Mouse (Mus musculus): Measurements from ENCODE around the gene Polr2g.
"Not testable (repeated sequence)": the region's sequence is repeated elsewhere in the genome, so short reads cannot be mapped to it uniquely, and the experiment has no call there.

Polr2g gene

DNA sequence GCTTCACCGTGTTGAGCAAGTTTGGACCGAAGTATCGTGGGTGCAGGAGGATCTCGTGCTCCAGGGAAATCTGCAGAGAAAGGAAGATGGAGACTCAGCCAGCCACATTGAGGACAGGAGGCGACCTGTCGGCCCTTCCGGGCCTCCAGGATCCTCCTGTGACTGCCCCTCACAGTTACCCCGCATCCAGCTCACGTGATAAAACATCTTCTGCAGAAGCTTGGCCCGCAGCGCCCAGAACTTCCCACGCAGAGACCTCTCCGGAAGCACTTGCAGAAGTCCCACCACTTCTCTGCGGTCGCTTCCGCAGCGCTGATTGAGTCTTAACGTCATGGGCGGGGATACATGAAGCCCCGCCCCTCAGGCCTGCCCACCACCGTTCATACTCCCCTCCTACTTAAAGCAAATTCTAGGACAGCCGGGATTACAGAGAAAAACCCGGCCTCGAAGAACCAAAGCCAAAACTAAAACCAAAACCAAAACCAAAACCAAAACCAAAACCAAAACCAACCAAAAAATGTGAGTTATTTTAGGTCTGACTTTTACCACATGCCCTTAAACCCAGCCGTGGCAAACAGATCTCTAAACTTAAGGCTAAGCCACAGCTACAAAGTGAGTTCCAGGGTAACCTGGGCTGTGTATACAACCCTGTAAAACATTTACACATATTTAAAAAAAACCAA lies at the start of gene Polr2g:
Gene Polr2g (minus strand): TSS at position 314 of the 683 bp plus-strand sequence.
- peak; percentile 79 for DNase-seq (ENCODE audit: low spot score)

DNA sequence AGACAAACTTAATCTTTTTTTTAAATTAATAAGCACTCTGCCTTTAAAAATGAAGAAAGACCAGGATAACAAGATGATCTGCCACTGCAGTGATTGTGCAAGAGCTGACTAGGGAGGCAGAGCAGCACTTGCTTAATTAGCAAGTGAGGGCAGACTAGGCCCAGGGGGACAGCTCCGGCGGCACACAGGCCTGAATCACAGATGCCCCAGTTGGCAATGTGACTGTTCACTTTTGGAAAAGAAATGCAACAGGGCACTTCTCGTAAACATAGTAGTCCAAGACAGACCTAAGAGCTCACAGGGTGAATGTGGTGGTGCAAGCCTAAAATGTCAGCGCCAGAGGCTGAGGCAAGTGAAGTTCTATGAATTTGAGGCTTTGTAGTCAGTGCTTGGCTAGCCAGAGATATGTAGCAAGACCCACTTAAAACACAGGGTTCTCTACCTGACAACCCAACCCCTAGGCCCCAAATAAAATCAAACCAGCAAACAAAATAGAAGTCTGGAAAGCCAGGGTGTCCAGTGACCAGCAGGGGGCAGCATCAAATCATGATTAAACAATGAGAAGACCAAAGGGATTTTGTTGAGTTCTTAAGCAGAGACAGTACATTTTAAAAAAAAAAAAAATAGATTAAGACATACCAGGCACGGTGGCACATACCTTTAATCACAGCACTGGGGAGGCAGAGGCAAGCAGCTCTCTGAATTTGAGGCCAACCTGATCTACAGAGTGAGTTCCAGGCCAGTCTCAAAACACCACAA lies 46.2 kb upstream of the Polr2g start:
- DNase-seq (ENCODE audit: low spot score): no peak

GRCm38 (mm10) chr19:8842961-8843360 lies 44.6 kb upstream of the Polr2g start:
- DNase-seq (ENCODE audit: low spot score): no peak

- DNase-seq (ENCODE audit: low spot score): no peak
Observed at GRCm38 (mm10) chr19:8841012-8841411, 42.6 kb upstream of the Polr2g start.

DNA sequence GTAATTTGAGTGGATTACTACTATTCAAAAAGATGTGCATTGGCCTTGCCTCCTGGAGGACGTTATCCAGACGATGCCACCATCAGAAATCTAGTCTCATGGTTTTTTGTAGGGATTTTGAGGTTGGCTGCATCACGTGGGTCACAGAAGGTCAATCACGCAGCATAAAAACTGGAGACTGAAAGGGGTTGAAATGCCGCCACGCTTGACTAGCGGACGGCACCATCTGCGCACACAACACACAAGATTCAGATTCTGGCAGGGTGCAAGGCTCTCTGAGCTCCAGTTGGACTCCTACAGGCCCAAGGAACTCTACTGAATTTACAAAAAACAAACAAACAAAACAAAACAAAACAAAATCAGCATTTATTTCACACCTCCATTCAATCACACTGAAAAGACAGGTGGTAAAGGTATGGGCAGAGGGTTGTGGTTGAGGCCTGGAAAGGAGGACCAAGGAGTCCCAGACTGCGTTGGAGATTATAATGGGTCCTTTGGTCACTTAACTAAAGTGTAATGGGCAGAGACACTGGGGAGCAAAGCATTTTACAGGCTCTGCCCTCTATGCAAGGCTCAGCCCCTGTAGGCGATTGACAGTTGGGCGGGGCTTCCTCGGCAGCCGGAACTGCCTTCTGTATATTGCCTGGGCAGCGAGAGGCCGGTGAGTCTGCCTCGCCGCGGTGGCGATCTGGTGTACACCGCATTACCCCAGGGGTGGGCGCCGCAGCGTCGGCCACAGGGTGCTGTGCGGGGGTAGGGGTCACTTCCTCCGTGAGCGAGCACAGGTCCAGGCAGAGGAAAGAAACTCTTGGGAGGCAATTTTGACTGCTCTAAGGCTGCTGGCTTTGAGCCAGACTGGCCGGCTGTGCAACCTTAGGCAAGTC lies 41.8 kb upstream of the Polr2g start:
- no peak for DNase-seq (ENCODE audit: low spot score)

- DNase-seq (ENCODE audit: low spot score): no peak
Observed at GRCm38 (mm10) chr19:8839103-8839907, 40.9 kb upstream of the Polr2g start, which contains the start of gene Gng3. Gene Gng3, minus strand, starts transcription at chr19:8839194.

- no peak for DNase-seq (ENCODE audit: low spot score)
Observed at GRCm38 (mm10) chr19:8838041-8838730, 39.8 kb upstream of the Polr2g start.

DNA sequence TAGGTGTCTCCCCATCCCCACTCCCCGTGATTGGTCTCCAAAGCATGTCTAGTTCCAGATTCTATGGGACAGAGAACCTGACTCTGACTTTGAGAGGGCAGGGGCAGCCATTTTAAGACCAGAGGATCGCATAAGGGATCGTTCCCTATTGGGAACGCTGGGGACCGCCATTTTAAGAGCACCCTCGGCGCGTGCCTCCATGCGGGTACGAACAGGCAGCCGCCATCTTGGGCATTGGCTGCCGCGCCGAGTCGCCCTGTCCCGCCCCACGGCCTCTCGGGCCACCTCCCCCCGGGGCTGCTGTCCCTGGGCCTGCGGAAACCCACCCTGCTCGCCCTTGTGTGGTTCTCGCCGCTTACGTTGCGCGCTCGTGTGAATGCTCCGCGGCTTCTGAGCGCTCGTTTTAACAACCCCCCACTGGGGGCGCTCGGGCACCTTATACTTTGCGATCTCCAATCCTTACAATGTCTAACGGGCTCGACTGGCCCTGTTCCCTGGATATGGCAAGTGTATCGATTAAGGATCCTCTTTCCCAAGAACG lies 38.9 kb upstream of the Polr2g start, which contains the start of gene Bscl2:
Gene Bscl2 (plus strand): TSS at position 217 of the 541 bp plus-strand sequence.
- DNase-seq (ENCODE audit: low spot score): peak; percentile 79

GRCm38 (mm10) chr19:8836327-8836726 lies 38.0 kb upstream of the Polr2g start:
- not testable (repeated sequence) for DNase-seq (ENCODE audit: low spot score)

GRCm38 (mm10) chr19:8832971-8833370 lies 34.6 kb upstream of the Polr2g start:
- no peak for DNase-seq (ENCODE audit: low spot score)

DNA sequence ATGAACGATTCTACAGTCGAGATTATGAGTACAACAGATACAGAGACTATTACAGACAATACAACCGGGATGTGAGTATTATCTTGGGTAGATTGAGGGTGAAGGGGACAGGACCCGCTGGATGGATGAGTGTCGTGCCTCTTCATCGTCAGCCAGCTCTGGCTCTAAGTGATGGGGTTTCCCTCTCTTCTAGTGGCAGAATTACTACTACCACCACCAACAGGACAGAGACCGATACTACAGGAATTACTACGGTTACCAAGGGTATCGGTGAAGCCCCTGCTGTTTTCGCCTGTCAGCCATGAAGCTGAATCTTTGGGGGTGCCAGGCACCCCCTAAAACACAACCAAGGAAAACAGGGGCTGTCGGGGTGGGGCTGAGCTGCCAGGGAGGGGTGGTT lies 32.9 kb upstream of the Polr2g start:
- DNase-seq (ENCODE audit: low spot score): no peak

- no peak for DNase-seq (ENCODE audit: low spot score)
Observed at GRCm38 (mm10) chr19:8830664-8831063, 32.3 kb upstream of the Polr2g start.

GRCm38 (mm10) chr19:8829660-8830059 lies 31.3 kb upstream of the Polr2g start, which contains the start of gene AC129217.1:
Gene AC129217.1, plus strand, starts transcription at chr19:8829773.
- DNase-seq (ENCODE audit: low spot score): no peak

GRCm38 (mm10) chr19:8822696-8823095 lies 24.3 kb upstream of the Polr2g start:
- DNase-seq (ENCODE audit: low spot score): no peak

DNA sequence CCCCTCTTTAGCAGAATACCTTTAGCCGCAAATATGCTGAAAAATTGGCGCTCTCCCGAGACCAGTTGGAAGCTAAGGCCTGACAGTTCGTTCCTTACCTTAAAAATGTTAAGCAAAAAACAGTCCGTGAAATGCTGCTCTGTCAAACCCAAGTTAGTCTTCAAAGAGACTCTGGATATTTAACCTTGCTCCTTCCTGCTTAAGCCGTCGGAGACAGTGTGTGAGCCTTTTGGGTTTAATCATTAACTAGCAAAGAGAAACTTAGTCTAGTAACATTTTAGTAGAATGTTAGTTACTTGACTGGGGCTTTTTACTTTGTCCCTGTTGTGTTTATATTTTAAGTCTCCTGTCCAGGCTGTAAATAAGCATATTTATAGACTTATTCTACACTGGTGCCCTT lies 22.8 kb upstream of the Polr2g start:
- DNase-seq (ENCODE audit: low spot score): no peak

GRCm38 (mm10) chr19:8820424-8820956 lies 22.1 kb upstream of the Polr2g start:
- DNase-seq (ENCODE audit: low spot score): no peak

DNA sequence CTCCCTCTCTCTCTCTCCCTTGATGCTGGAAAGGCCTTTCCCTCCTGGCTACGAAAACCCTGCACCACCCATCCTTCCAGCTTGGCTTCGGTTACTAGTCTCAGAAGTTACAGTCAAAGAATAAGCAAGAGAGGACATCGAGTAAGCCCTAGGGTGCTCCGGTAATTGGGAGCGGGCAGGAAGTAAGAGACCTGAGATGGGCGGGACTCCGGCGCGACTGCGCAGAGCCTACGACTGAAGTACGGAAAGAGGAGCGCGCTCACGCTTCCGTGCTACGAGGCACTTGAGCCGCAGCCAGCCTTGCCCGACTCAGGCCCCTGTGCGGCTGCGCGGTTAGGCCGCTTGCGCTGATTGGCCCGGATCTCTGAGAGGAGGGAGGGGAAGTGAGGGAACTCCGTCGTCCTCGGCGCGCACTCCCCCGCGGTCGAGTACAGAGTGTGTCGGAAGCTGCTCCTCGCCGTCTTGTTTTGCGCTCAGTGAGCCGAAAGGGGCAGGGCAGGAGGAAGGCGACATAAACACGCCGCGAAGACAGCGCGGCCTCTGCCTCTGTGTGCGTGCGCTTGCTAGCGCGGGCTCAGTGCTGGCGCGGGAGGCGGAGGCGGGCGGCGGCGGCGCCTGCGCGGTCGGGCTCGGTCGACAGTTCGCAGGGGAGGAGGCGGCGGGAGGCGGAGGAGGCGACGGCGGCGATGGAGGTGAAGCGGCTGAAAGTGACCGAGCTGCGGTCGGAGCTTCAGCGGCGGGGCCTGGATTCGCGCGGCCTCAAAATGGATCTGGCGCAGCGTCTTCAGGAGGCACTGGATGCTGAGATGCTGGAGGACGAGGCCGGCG lies 21.4 kb upstream of the Polr2g start, which contains the start of gene Hnrnpul2:
Gene Hnrnpul2 (plus strand): TSS at position 415 of the 828 bp plus-strand sequence.
- DNase-seq (ENCODE audit: low spot score): peak; percentile 94

DNA sequence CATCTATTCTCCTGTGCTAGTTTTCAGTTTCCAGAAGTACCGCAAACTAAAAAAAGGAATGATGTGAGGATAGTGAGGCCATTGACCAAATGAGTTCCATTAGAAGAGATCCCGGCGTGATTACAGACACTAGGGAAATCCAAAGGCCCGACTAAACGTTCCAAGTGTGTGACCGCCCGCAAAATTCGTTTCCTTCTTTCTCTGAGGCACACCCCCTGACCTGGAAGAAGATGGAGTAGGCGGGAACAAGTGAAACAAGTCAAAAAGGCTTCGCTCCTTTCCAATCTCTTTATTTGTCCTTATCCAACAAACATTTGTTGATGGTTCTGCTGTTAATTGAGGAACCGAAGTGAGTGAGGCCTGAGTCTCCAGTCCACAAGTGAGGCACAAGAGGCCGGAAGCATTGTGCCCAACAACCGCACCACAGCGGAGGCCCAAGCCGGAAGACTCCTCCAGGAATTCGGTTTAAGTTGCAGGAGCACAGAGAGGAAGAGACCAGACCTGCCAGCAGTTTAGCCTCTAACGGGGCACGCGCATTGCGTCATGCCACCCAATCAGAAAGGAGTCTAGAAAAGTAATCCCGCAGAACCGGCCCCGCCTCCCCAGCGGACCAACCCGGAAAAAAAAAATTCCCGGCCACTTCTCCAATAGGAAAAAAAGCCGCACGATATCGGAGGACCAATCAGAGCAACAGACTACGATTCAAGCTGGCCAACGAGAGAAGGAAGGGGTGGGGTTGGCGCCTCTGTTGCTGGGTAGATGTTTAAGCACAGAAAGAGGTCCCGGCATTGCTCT lies 20.6 kb upstream of the Polr2g start, which contains the start of gene Ttc9c:
Gene Ttc9c (minus strand): TSS at position 533 of the 795 bp plus-strand sequence.
- peak; percentile 93 for DNase-seq (ENCODE audit: low spot score)
